Mouse (Mus musculus) cortical plate, adult 2 months (tissue): ENCODE results near the gene St3gal5.

Source experiments
- CTCF ChIP-seq: fragments of 200-500 bp; IDR thresholded peaks from 2 replicates; pipeline ENCODE4 v1.5.1; 2011; ENCODE audit warnings: mild to moderate bottlenecking, control low read depth, low read length; ENCODE audit not compliant: insufficient read depth; ENCODE audit errors: extremely low read depth
- POLR2A ChIP-seq: fragments of 200-500 bp; IDR thresholded peaks from 2 replicates; pipeline ENCODE4 v1.6.1; 2011; ENCODE audit warnings: mild to moderate bottlenecking, low read length, control low read depth; ENCODE audit not compliant: insufficient read depth; ENCODE audit errors: extremely low read depth

GRCm38 (mm10) chr6:72185893-72186490, 88.6 kb downstream of the St3gal5 start:
- TF ChIP-seq CTCF (peak; percentile 99), POLR2A (no peak)
